Mouse (Mus musculus) cerebellum, adult 2 months (tissue): Measurements from ENCODE around the gene Trim14.

ENCODE experiments used
- CTCF ChIP-seq: fragments of 200-500 bp; IDR thresholded peaks from 2 replicates; pipeline ENCODE4 v1.5.1; 2011; ENCODE audit warnings: low read depth, mild to moderate bottlenecking, control low read depth, low read length, moderate library complexity, borderline replicate concordance; ENCODE audit not compliant: insufficient read depth
- POLR2A ChIP-seq: fragments of 200-500 bp; IDR thresholded peaks from 2 replicates; pipeline ENCODE4 v1.6.1; 2011; ENCODE audit warnings: low read length, control low read depth, borderline replicate concordance; ENCODE audit not compliant: insufficient read depth

GRCm38 (mm10) chr4:46562037-46562436 is 26.1 kb upstream of the Trim14 start:
- TF ChIP-seq CTCF, result no peak
- TF ChIP-seq POLR2A, result no peak
